Mouse (Mus musculus): ENCODE results near the gene Phldb2. TPM values are rescaled to one million over a fixed set of nuclear protein-coding genes. Genes with fewer than 3 reads are reported as not detected.

Phldb2 gene
- polyA plus RNA-seq, 1 experiment from 2014 or later = 9.5 TPM

GRCm38 (mm10) chr16:45800406-45800805 is 153.0 kb downstream of the Phldb2 start:
- Histone ChIP-seq H3K36me3 (ENCODE audit: control insufficient read depth, insufficient read depth) (peaks cover 10% of the 10 kb centered on the region; the same call in 1 of the 2 replicates), H3K4me3 (ENCODE audit: low read depth, low read length) (no peak overlapping the region), H3K9me3 (ENCODE audit: control insufficient read depth) (no peaks in the 10 kb centered on the region), H3K27ac (ENCODE audit: low read depth, low read length) (no peak overlapping the region), H3K4me2 (replicated peaks; ENCODE audit: low read depth) (no peak overlapping the region), H3K4me1 (replicated peaks; ENCODE audit: control insufficient read depth, insufficient read depth, low read length) (no peaks in the 10 kb centered on the region), H3K9ac (ENCODE audit: low read depth, low read length) (no peak overlapping the region), H3K27me3 (replicated peaks; ENCODE audit: control insufficient read depth, insufficient read depth, low read length) (no peaks in the 10 kb centered on the region)
- no peak for ATAC-seq
- WGBS = 62% methylated on average over 2 of the region's 2 CpGs
- peak; percentile 35 for TF ChIP-seq CTCF (IDR thresholded peaks at IDR 0.05; ENCODE audit: low read depth)

DNA sequence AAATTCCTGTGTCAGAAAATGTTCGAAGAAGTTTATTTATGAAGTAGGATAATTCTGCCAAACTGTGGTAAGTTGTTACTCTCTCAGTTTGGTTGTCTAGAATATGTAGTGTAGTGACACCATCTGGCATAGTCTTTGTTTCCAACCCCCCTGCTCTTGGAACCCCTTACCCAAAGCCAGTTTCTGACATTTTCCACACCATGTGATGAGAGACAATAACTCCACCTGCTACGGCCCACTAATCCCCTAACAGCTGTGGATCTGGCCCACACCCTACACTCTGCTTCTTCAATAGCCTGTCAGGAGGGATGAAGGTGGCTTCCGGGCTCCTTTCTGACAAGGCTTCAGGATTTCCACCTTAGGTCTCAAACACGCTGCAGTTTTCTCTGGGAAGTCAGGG is 154.2 kb downstream of the Phldb2 start:
- no peak for TF ChIP-seq CTCF (IDR thresholded peaks at IDR 0.05; ENCODE audit: low read depth)
- H3K9me3 ChIP-seq (ENCODE audit: control insufficient read depth) = no peaks in the 10 kb centered on the region
- H3K36me3 ChIP-seq (ENCODE audit: control insufficient read depth, insufficient read depth) = peaks cover 10% of the 10 kb centered on the region; the same call in 1 of the 2 replicates
- no peaks in the 10 kb centered on the region for H3K4me1 ChIP-seq (replicated peaks; ENCODE audit: control insufficient read depth, insufficient read depth, low read length)
- H3K27me3 ChIP-seq (replicated peaks; ENCODE audit: control insufficient read depth, insufficient read depth, low read length) = no peaks in the 10 kb centered on the region
- WGBS = 68% methylated on average over 4 of the region's 4 CpGs
- no peak overlapping the region for H3K4me3 ChIP-seq (ENCODE audit: low read depth, low read length)
- H3K9ac ChIP-seq (ENCODE audit: low read depth, low read length) = no peak overlapping the region
- no peak overlapping the region for H3K4me2 ChIP-seq (replicated peaks; ENCODE audit: low read depth)
- no peak for ATAC-seq
- H3K27ac ChIP-seq (ENCODE audit: low read depth, low read length) = no peak overlapping the region

DNA sequence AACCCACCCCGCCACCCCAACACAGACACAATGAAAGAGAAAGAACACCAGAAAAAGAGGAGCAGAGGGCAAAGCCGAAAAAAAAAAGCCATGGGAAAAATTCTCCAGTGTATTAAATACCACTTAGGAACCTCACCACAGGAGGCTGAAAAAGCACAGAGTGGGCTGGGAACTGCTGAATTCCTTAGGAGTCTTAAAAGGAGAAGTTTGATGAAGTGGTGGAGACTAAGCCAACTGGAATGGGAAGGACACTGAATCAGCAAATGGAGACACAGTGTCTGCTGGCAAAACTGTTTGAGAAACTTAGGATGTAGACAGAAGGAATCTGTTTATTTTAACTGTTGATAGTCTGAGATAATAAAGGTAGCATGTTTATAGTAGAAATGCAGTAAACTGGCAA is 154.8 kb downstream of the Phldb2 start:
- peaks cover 10% of the 10 kb centered on the region; the same call in 1 of the 2 replicates for H3K36me3 ChIP-seq (ENCODE audit: control insufficient read depth, insufficient read depth)
- no peak for TF ChIP-seq CTCF (IDR thresholded peaks at IDR 0.05; ENCODE audit: low read depth)
- H3K9ac ChIP-seq (ENCODE audit: low read depth, low read length) = no peak overlapping the region
- no peaks in the 10 kb centered on the region for H3K9me3 ChIP-seq (ENCODE audit: control insufficient read depth)
- H3K27ac ChIP-seq (ENCODE audit: low read depth, low read length) = no peak overlapping the region
- H3K4me2 ChIP-seq (replicated peaks; ENCODE audit: low read depth) = no peak overlapping the region
- H3K4me1 ChIP-seq (replicated peaks; ENCODE audit: control insufficient read depth, insufficient read depth, low read length) = no peaks in the 10 kb centered on the region
- H3K27me3 ChIP-seq (replicated peaks; ENCODE audit: control insufficient read depth, insufficient read depth, low read length) = no peaks in the 10 kb centered on the region
- no peak overlapping the region for H3K4me3 ChIP-seq (ENCODE audit: low read depth, low read length)
- ATAC-seq = no peak
- 87% methylated on average over 2 of the region's 2 CpGs for WGBS

DNA sequence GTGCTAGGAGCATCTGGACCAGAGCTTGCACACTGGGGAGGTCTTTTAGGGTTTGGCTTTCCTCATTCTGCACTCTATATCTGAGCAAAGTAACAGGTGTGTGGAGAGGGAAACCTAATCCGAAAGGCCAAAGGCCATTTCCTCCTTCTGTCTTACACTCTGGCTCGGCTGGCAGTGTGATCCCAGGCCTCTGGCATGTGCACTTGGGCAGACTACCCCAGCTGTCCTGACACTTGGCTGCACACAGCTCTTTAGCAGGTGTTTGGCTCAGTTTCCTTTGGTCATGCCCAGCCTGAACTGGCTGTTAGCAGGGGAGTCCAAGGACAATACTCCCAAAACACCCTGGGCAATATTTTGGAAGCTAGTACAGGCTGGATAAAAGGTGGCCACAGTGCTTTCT is 156.6 kb downstream of the Phldb2 start:
- Histone ChIP-seq H3K4me2 (replicated peaks; ENCODE audit: low read depth) (no peak overlapping the region), H3K27ac (ENCODE audit: low read depth, low read length) (no peak overlapping the region), H3K9me3 (ENCODE audit: control insufficient read depth) (no peaks in the 10 kb centered on the region), H3K9ac (ENCODE audit: low read depth, low read length) (no peak overlapping the region), H3K27me3 (replicated peaks; ENCODE audit: control insufficient read depth, insufficient read depth, low read length) (no peaks in the 10 kb centered on the region), H3K4me1 (replicated peaks; ENCODE audit: control insufficient read depth, insufficient read depth, low read length) (no peaks in the 10 kb centered on the region), H3K4me3 (ENCODE audit: low read depth, low read length) (no peak overlapping the region), H3K36me3 (ENCODE audit: control insufficient read depth, insufficient read depth) (peaks cover 9% of the 10 kb centered on the region; the same call in 1 of the 2 replicates)
- TF ChIP-seq CTCF (IDR thresholded peaks at IDR 0.05; ENCODE audit: low read depth) = no peak
- WGBS = 39% methylated on average over 2 of the region's 2 CpGs
- peak; percentile 72 for ATAC-seq

GRCm38 (mm10) chr16:45795188-45795693 is 158.2 kb downstream of the Phldb2 start:
- H3K36me3 ChIP-seq (ENCODE audit: control insufficient read depth, insufficient read depth) = peaks cover 4% of the 10 kb centered on the region; the same call in 1 of the 2 replicates
- H3K9ac ChIP-seq (ENCODE audit: low read depth, low read length) = no peak overlapping the region
- H3K4me1 ChIP-seq (replicated peaks; ENCODE audit: control insufficient read depth, insufficient read depth, low read length) = no peaks in the 10 kb centered on the region
- WGBS = 70% methylated on average over 5 of the region's 5 CpGs
- no peak for TF ChIP-seq CTCF (IDR thresholded peaks at IDR 0.05; ENCODE audit: low read depth)
- H3K4me2 ChIP-seq (replicated peaks; ENCODE audit: low read depth) = no peak overlapping the region
- H3K9me3 ChIP-seq (ENCODE audit: control insufficient read depth) = no peaks in the 10 kb centered on the region
- H3K27me3 ChIP-seq (replicated peaks; ENCODE audit: control insufficient read depth, insufficient read depth, low read length) = no peaks in the 10 kb centered on the region
- H3K27ac ChIP-seq (ENCODE audit: low read depth, low read length) = no peak overlapping the region
- no peak overlapping the region for H3K4me3 ChIP-seq (ENCODE audit: low read depth, low read length)
- no peak for ATAC-seq

DNA sequence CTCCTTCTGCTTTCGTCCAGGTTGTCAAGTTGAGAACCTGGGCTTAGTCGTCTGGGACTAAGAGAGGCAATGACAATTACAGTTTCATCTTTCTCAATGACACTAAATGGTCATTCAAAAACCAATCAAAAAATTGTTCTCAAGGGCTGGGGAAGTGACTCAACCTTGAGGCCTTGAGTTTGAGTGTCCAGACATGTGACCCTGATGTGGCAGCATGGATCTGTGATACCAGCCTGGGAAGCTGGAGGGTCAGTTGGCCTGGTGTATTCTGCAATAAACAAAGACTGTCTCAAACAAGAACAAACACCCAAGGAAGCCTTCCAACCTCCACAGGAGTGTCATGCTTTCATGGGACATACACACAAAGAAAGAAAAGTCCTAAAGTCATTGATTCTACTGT is 160.6 kb downstream of the Phldb2 start:
- no peaks in the 10 kb centered on the region for H3K9me3 ChIP-seq (ENCODE audit: control insufficient read depth)
- H3K4me1 ChIP-seq (replicated peaks; ENCODE audit: control insufficient read depth, insufficient read depth, low read length) = no peaks in the 10 kb centered on the region
- TF ChIP-seq CTCF (IDR thresholded peaks at IDR 0.05; ENCODE audit: low read depth) = no peak
- no peak overlapping the region for H3K4me3 ChIP-seq (ENCODE audit: low read depth, low read length)
- no peak overlapping the region for H3K4me2 ChIP-seq (replicated peaks; ENCODE audit: low read depth)
- H3K27me3 ChIP-seq (replicated peaks; ENCODE audit: control insufficient read depth, insufficient read depth, low read length) = no peaks in the 10 kb centered on the region
- no peak overlapping the region for H3K27ac ChIP-seq (ENCODE audit: low read depth, low read length)
- peaks cover 2% of the 10 kb centered on the region; the same call in 1 of the 2 replicates for H3K36me3 ChIP-seq (ENCODE audit: control insufficient read depth, insufficient read depth)
- WGBS = 84% methylated on average over 2 of the region's 2 CpGs
- no peak for ATAC-seq
- no peak overlapping the region for H3K9ac ChIP-seq (ENCODE audit: low read depth, low read length)

GRCm38 (mm10) chr16:45791286-45791685 is 162.1 kb downstream of the Phldb2 start:
- no peaks in the 10 kb centered on the region; the same call in 1 of the 2 replicates for H3K36me3 ChIP-seq (ENCODE audit: control insufficient read depth, insufficient read depth)
- 46% methylated on average over 5 of the region's 5 CpGs for WGBS
- ATAC-seq = no peak
- H3K4me2 ChIP-seq (replicated peaks; ENCODE audit: low read depth) = no peak overlapping the region
- no peaks in the 10 kb centered on the region for H3K27me3 ChIP-seq (replicated peaks; ENCODE audit: control insufficient read depth, insufficient read depth, low read length)
- no peaks in the 10 kb centered on the region for H3K9me3 ChIP-seq (ENCODE audit: control insufficient read depth)
- H3K4me1 ChIP-seq (replicated peaks; ENCODE audit: control insufficient read depth, insufficient read depth, low read length) = no peaks in the 10 kb centered on the region
- no peak overlapping the region for H3K4me3 ChIP-seq (ENCODE audit: low read depth, low read length)
- no peak for TF ChIP-seq CTCF (IDR thresholded peaks at IDR 0.05; ENCODE audit: low read depth)
- no peak overlapping the region for H3K27ac ChIP-seq (ENCODE audit: low read depth, low read length)
- no peak overlapping the region for H3K9ac ChIP-seq (ENCODE audit: low read depth, low read length)

All from intestine, postnatal 0 days (tissue).